Mouse (Mus musculus): Measurements from ENCODE around the gene Diaph3. TPM values are rescaled to one million over a fixed set of nuclear protein-coding genes. Genes with fewer than 3 reads are reported as not detected.

Diaph3 gene
- polyA plus RNA-seq, 1 experiment from 2014 or later = 13.3 TPM

GRCm38 (mm10) chr14:86898898-86899297, 242.1 kb downstream of the Diaph3 start:
- no peaks in the 10 kb centered on the region for H3K36me3 ChIP-seq
- H3K4me3 ChIP-seq = no peak overlapping the region
- H3K4me2 ChIP-seq (replicated peaks) = no peak overlapping the region
- no peak for ATAC-seq (ENCODE audit: insufficient number of reproducible peaks, insufficient read depth, low FRiP score, low TSS enrichment)
- no peak overlapping the region for H3K27ac ChIP-seq
- H3K9ac ChIP-seq = no peak overlapping the region
- H3K4me1 ChIP-seq = no peaks in the 10 kb centered on the region
- H3K9me3 ChIP-seq = no peaks in the 10 kb centered on the region
- H3K27me3 ChIP-seq = no peaks in the 10 kb centered on the region

GRCm38 (mm10) chr14:86889070-86889804, 251.8 kb downstream of the Diaph3 start:
- 68% methylated on average over 3 of the region's 3 CpGs for WGBS
- H3K27me3 ChIP-seq = no peaks in the 10 kb centered on the region
- ATAC-seq (ENCODE audit: insufficient number of reproducible peaks, insufficient read depth, low FRiP score, low TSS enrichment) = no peak
- no peaks in the 10 kb centered on the region for H3K36me3 ChIP-seq
- H3K4me1 ChIP-seq = no peaks in the 10 kb centered on the region
- H3K27ac ChIP-seq = no peak overlapping the region
- no peaks in the 10 kb centered on the region for H3K9me3 ChIP-seq
- H3K4me2 ChIP-seq (replicated peaks) = no peak overlapping the region
- no peak overlapping the region for H3K9ac ChIP-seq
- no peak overlapping the region for H3K4me3 ChIP-seq

GRCm38 (mm10) chr14:86885417-86886098, 255.5 kb downstream of the Diaph3 start:
- no peaks in the 10 kb centered on the region for H3K9me3 ChIP-seq
- no peak overlapping the region for H3K27ac ChIP-seq
- 74% methylated on average over 5 of the region's 5 CpGs for WGBS
- H3K4me3 ChIP-seq = no peak overlapping the region
- ATAC-seq (ENCODE audit: insufficient number of reproducible peaks, insufficient read depth, low FRiP score, low TSS enrichment) = no peak
- no peaks in the 10 kb centered on the region for H3K36me3 ChIP-seq
- no peaks in the 10 kb centered on the region for H3K4me1 ChIP-seq
- no peak overlapping the region for H3K9ac ChIP-seq
- H3K27me3 ChIP-seq = no peaks in the 10 kb centered on the region
- H3K4me2 ChIP-seq (replicated peaks) = no peak overlapping the region

- H3K9me3 ChIP-seq = no peaks in the 10 kb centered on the region
- H3K4me2 ChIP-seq (replicated peaks) = no peak overlapping the region
- H3K4me3 ChIP-seq = no peak overlapping the region
- no peaks in the 10 kb centered on the region for H3K4me1 ChIP-seq
- no peak for ATAC-seq (ENCODE audit: insufficient number of reproducible peaks, insufficient read depth, low FRiP score, low TSS enrichment)
- 88% methylated on average over 5 of the region's 5 CpGs for WGBS
- no peak overlapping the region for H3K27ac ChIP-seq
- H3K9ac ChIP-seq = no peak overlapping the region
- H3K36me3 ChIP-seq = no peaks in the 10 kb centered on the region
- no peaks in the 10 kb centered on the region for H3K27me3 ChIP-seq
Observed at GRCm38 (mm10) chr14:86869536-86869935, 271.5 kb downstream of the Diaph3 start.

DNA sequence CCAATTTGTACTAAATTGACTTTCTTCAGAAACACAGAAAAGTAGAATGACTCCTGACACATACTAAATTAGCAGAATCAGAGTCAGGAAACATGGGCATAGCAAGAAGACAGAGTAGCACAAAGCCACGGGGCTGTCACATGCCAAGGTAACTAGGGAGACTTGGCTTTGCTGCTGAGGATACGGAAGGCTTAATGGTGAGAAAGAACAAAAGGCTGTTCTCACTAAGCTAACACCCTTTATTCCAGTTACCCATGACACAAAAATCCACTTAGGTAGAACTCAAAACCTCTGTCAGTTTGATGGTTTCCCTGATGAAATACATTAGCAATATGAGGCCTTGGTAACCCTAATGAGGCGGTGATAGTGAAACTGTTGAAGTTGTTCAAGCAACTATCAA, 273.9 kb downstream of the Diaph3 start:
- H3K4me2 ChIP-seq (replicated peaks) = no peak overlapping the region
- H3K4me3 ChIP-seq = no peak overlapping the region
- no peaks in the 10 kb centered on the region for H3K27me3 ChIP-seq
- H3K27ac ChIP-seq = no peak overlapping the region
- no peak overlapping the region for H3K9ac ChIP-seq
- no peaks in the 10 kb centered on the region for H3K4me1 ChIP-seq
- ATAC-seq (ENCODE audit: insufficient number of reproducible peaks, insufficient read depth, low FRiP score, low TSS enrichment) = no peak
- WGBS = 73% methylated on average over 3 of the region's 3 CpGs
- H3K36me3 ChIP-seq = no peaks in the 10 kb centered on the region
- H3K9me3 ChIP-seq = no peaks in the 10 kb centered on the region

- H3K9me3 ChIP-seq = no peaks in the 10 kb centered on the region
- H3K36me3 ChIP-seq = no peaks in the 10 kb centered on the region
- H3K27ac ChIP-seq = no peak overlapping the region
- H3K27me3 ChIP-seq = no peaks in the 10 kb centered on the region
- no peak overlapping the region for H3K4me3 ChIP-seq
- WGBS = 91% methylated on average over 3 of the region's 3 CpGs
- H3K9ac ChIP-seq = no peak overlapping the region
- H3K4me1 ChIP-seq = no peaks in the 10 kb centered on the region
- no peak for ATAC-seq (ENCODE audit: insufficient number of reproducible peaks, insufficient read depth, low FRiP score, low TSS enrichment)
- no peak overlapping the region for H3K4me2 ChIP-seq (replicated peaks)
Observed at GRCm38 (mm10) chr14:86864053-86864452, 277.0 kb downstream of the Diaph3 start.

DNA sequence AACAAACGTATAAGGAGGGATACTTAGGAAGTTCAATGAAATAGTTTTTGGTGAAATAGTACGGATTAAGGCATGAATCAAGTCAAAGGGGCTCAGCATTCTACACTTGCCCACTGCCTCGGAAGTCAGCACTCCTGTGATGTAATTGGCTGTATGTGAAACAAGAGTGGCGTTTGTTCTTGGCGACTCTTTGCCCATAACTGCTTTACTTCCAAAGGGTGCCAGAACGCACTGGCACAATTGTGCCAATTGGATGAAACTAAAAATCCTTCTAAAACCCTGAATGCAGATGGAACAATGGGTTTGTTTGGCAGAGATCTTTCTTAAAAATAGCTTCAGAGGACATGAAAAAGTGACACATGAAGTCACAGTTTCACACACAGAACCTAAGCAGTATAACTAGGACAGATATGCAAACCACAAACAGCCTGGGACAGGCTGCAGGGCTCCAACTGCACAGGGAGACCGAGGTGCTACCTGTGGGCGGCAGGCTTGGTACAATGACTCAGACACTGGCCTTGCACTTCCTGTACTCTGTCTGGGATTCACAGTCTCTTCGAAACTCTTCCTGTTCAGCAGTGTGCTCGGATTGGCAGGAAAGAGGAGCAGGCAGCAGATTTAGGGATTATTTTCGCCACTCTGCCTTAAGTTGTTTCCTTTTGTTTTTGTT, 279.6 kb downstream of the Diaph3 start:
- no peak overlapping the region for H3K27ac ChIP-seq
- no peaks in the 10 kb centered on the region for H3K27me3 ChIP-seq
- no peaks in the 10 kb centered on the region for H3K4me1 ChIP-seq
- ATAC-seq (ENCODE audit: insufficient number of reproducible peaks, insufficient read depth, low FRiP score, low TSS enrichment) = no peak
- WGBS = 82% methylated on average over 11 of the region's 11 CpGs
- no peaks in the 10 kb centered on the region for H3K9me3 ChIP-seq
- H3K4me3 ChIP-seq = no peak overlapping the region
- no peak overlapping the region for H3K9ac ChIP-seq
- no peaks in the 10 kb centered on the region for H3K36me3 ChIP-seq
- no peak overlapping the region for H3K4me2 ChIP-seq (replicated peaks)

GRCm38 (mm10) chr14:86847154-86847810, 293.8 kb downstream of the Diaph3 start:
- no peak overlapping the region for H3K9ac ChIP-seq
- ATAC-seq (ENCODE audit: insufficient number of reproducible peaks, insufficient read depth, low FRiP score, low TSS enrichment) = no peak
- no peak overlapping the region for H3K4me3 ChIP-seq
- H3K9me3 ChIP-seq = no peaks in the 10 kb centered on the region
- WGBS = 92% methylated on average over 4 of the region's 4 CpGs
- no peaks in the 10 kb centered on the region for H3K36me3 ChIP-seq
- H3K4me2 ChIP-seq (replicated peaks) = no peak overlapping the region
- no peaks in the 10 kb centered on the region for H3K27me3 ChIP-seq
- H3K4me1 ChIP-seq = no peaks in the 10 kb centered on the region
- no peak overlapping the region for H3K27ac ChIP-seq

DNA sequence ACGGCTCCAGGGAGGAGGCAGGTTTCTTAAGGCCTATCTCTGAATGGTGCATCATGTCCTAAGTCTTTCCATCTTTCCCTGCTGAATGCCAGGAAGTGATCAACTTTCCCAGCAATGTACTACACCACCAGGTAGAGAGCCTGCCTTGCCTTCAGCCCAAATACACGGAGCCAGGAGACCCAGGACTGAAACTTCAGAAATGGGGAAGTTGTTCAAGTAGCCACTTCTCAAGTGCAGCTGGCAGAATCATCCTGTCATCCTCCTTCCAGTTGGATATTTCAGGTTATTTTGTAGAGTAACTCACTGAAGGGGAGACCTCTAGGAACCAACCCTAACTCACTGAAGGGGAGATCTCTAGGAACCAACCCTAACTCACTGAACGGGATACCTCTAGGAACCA, 297.0 kb downstream of the Diaph3 start:
- no peak for ATAC-seq (ENCODE audit: insufficient number of reproducible peaks, insufficient read depth, low FRiP score, low TSS enrichment)
- H3K9me3 ChIP-seq = no peaks in the 10 kb centered on the region
- no peak overlapping the region for H3K4me2 ChIP-seq (replicated peaks)
- no peak overlapping the region for H3K9ac ChIP-seq
- no peaks in the 10 kb centered on the region for H3K4me1 ChIP-seq
- H3K27me3 ChIP-seq = no peaks in the 10 kb centered on the region
- 86% methylated on average over 3 of the region's 3 CpGs for WGBS
- no peak overlapping the region for H3K27ac ChIP-seq
- no peak overlapping the region for H3K4me3 ChIP-seq
- no peaks in the 10 kb centered on the region for H3K36me3 ChIP-seq

GRCm38 (mm10) chr14:86837642-86838041, 303.4 kb downstream of the Diaph3 start:
- Histone ChIP-seq H3K4me3 (no peak overlapping the region), H3K9me3 (no peaks in the 10 kb centered on the region), H3K36me3 (no peaks in the 10 kb centered on the region), H3K9ac (no peak overlapping the region), H3K27me3 (no peaks in the 10 kb centered on the region), H3K4me1 (no peaks in the 10 kb centered on the region), H3K27ac (no peak overlapping the region), H3K4me2 (replicated peaks) (no peak overlapping the region)
- WGBS = 63% methylated on average over 2 of the region's 2 CpGs
- ATAC-seq (ENCODE audit: insufficient number of reproducible peaks, insufficient read depth, low FRiP score, low TSS enrichment) = no peak

GRCm38 (mm10) chr14:86834851-86835250, 306.2 kb downstream of the Diaph3 start:
- Histone ChIP-seq H3K36me3 (no peaks in the 10 kb centered on the region), H3K4me1 (no peaks in the 10 kb centered on the region), H3K27ac (no peak overlapping the region), H3K9me3 (no peaks in the 10 kb centered on the region), H3K4me2 (replicated peaks) (no peak overlapping the region), H3K4me3 (no peak overlapping the region), H3K27me3 (no peaks in the 10 kb centered on the region), H3K9ac (no peak overlapping the region)
- no peak for ATAC-seq (ENCODE audit: insufficient number of reproducible peaks, insufficient read depth, low FRiP score, low TSS enrichment)
- WGBS = 85% methylated on average over 2 of the region's 2 CpGs

Measured in embryonic facial prominence, embryonic 12.5 days (tissue).